Mouse (Mus musculus): ENCODE results near the gene Scfd2. TPM values are rescaled to one million over a fixed set of nuclear protein-coding genes. Genes with fewer than 3 reads are reported as not detected.

The Scfd2 gene
- polyA plus RNA-seq, 1 experiment from 2014 or later = 14.4 TPM

GRCm38 (mm10) chr5:74277216-74277615 is 254.3 kb downstream of the Scfd2 start:
- Histone ChIP-seq H3K36me3 (ENCODE audit: control insufficient read depth, insufficient read depth, low read length) (no peaks in the 10 kb centered on the region), H3K4me2 (ENCODE audit: low read length) (no peak overlapping the region), H3K27ac (replicated peaks in 1 of 2; ENCODE audit: control insufficient read depth in 1 of 2, insufficient read depth in 1 of 2, low read depth in 2 of 2, low read length in 2 of 2) (no peak overlapping the region), H3K27me3 (ENCODE audit: control insufficient read depth, insufficient read depth, low read length) (no peaks in the 10 kb centered on the region), H3K9me3 (ENCODE audit: control insufficient read depth, low read length) (no peaks in the 10 kb centered on the region), H3K9ac (ENCODE audit: low read length) (no peak overlapping the region), H3K4me3 (ENCODE audit: control insufficient read depth in 1 of 2, insufficient read depth in 1 of 2, low read depth in 1 of 2, low read length in 2 of 2) (no peak overlapping the region), H3K4me1 (ENCODE audit: control insufficient read depth in 2 of 2, insufficient read depth in 2 of 2, low read length in 2 of 2) (peaks cover 9 to 18% of the 10 kb centered on the region in 2 experiments)
- 81% methylated on average over 5 of the region's 5 CpGs for WGBS
- ATAC-seq (ENCODE audit: insufficient number of reproducible peaks, insufficient read depth, low FRiP score, low read depth) = no peak; the same call in 1 of the 2 replicates

GRCm38 (mm10) chr5:74273313-74273712 is 258.2 kb downstream of the Scfd2 start:
- Histone ChIP-seq H3K27ac (replicated peaks in 1 of 2; ENCODE audit: control insufficient read depth in 1 of 2, insufficient read depth in 1 of 2, low read depth in 2 of 2, low read length in 2 of 2) (peak overlapping the region; percentile 18 to 66; a peak in 3 of 4 replicates), H3K4me1 (ENCODE audit: control insufficient read depth in 2 of 2, insufficient read depth in 2 of 2, low read length in 2 of 2) (peaks cover 6 to 17% of the 10 kb centered on the region in 2 experiments; a peak in 3 of 4 replicates), H3K9me3 (ENCODE audit: control insufficient read depth, low read length) (no peaks in the 10 kb centered on the region), H3K9ac (ENCODE audit: low read length) (no peak overlapping the region), H3K4me2 (ENCODE audit: low read length) (no peak overlapping the region), H3K36me3 (ENCODE audit: control insufficient read depth, insufficient read depth, low read length) (no peaks in the 10 kb centered on the region), H3K27me3 (ENCODE audit: control insufficient read depth, insufficient read depth, low read length) (no peaks in the 10 kb centered on the region), H3K4me3 (ENCODE audit: control insufficient read depth in 1 of 2, insufficient read depth in 1 of 2, low read depth in 1 of 2, low read length in 2 of 2) (no peak overlapping the region)
- no peak for ATAC-seq (ENCODE audit: insufficient number of reproducible peaks, insufficient read depth, low FRiP score, low read depth)
- WGBS = 28% methylated on average over 3 of the region's 3 CpGs

GRCm38 (mm10) chr5:74267736-74268369 is 263.7 kb downstream of the Scfd2 start:
- no peak overlapping the region for H3K9ac ChIP-seq (ENCODE audit: low read length)
- H3K27ac ChIP-seq (replicated peaks in 1 of 2; ENCODE audit: control insufficient read depth in 1 of 2, insufficient read depth in 1 of 2, low read depth in 2 of 2, low read length in 2 of 2) = peak overlapping the region in 1 of 2 experiments; percentile 55; a peak in 2 of 4 replicates
- peaks cover 24 to 42% of the 10 kb centered on the region in 2 experiments for H3K4me1 ChIP-seq (ENCODE audit: control insufficient read depth in 2 of 2, insufficient read depth in 2 of 2, low read length in 2 of 2)
- no peak overlapping the region for H3K4me2 ChIP-seq (ENCODE audit: low read length)
- no peaks in the 10 kb centered on the region for H3K9me3 ChIP-seq (ENCODE audit: control insufficient read depth, low read length)
- no peak for ATAC-seq (ENCODE audit: insufficient number of reproducible peaks, insufficient read depth, low FRiP score, low read depth)
- WGBS = 42% methylated on average over 5 of the region's 5 CpGs
- no peak overlapping the region for H3K4me3 ChIP-seq (ENCODE audit: control insufficient read depth in 1 of 2, insufficient read depth in 1 of 2, low read depth in 1 of 2, low read length in 2 of 2)
- H3K27me3 ChIP-seq (ENCODE audit: control insufficient read depth, insufficient read depth, low read length) = no peaks in the 10 kb centered on the region
- no peaks in the 10 kb centered on the region for H3K36me3 ChIP-seq (ENCODE audit: control insufficient read depth, insufficient read depth, low read length)

- Histone ChIP-seq H3K27ac (replicated peaks in 1 of 2; ENCODE audit: control insufficient read depth in 1 of 2, insufficient read depth in 1 of 2, low read depth in 2 of 2, low read length in 2 of 2) (0 out of 4 replicates have a peak overlapping the region, but pooled peaks of 1 of the 2 experiments have one; percentile 4), H3K36me3 (ENCODE audit: control insufficient read depth, insufficient read depth, low read length) (no peaks in the 10 kb centered on the region), H3K9me3 (ENCODE audit: control insufficient read depth, low read length) (no peaks in the 10 kb centered on the region), H3K9ac (ENCODE audit: low read length) (no peak overlapping the region), H3K27me3 (ENCODE audit: control insufficient read depth, insufficient read depth, low read length) (no peaks in the 10 kb centered on the region), H3K4me1 (ENCODE audit: control insufficient read depth in 2 of 2, insufficient read depth in 2 of 2, low read length in 2 of 2) (peaks cover 28 to 46% of the 10 kb centered on the region in 2 experiments), H3K4me3 (ENCODE audit: control insufficient read depth in 1 of 2, insufficient read depth in 1 of 2, low read depth in 1 of 2, low read length in 2 of 2) (no peak overlapping the region), H3K4me2 (ENCODE audit: low read length) (no peak overlapping the region)
- WGBS = 25% methylated on average over 1 of the region's 1 CpGs
- no peak for ATAC-seq (ENCODE audit: insufficient number of reproducible peaks, insufficient read depth, low FRiP score, low read depth)
These were observed 264.4 kb downstream of the Scfd2 start for GRCm38 (mm10) chr5:74267196-74267595.

- ATAC-seq (ENCODE audit: insufficient number of reproducible peaks, insufficient read depth, low FRiP score, low read depth) = 0 out of 2 replicates have a peak, but pooled peaks have one; percentile 18
- 50% methylated on average over 5 of the region's 5 CpGs for WGBS
- no peak overlapping the region for H3K4me2 ChIP-seq (ENCODE audit: low read length)
- no peaks in the 10 kb centered on the region for H3K9me3 ChIP-seq (ENCODE audit: control insufficient read depth, low read length)
- H3K27ac ChIP-seq (replicated peaks in 1 of 2; ENCODE audit: control insufficient read depth in 1 of 2, insufficient read depth in 1 of 2, low read depth in 2 of 2, low read length in 2 of 2) = 0 out of 4 replicates have a peak overlapping the region, but pooled peaks of 1 of the 2 experiments have one; percentile 39
- no peak overlapping the region for H3K9ac ChIP-seq (ENCODE audit: low read length)
- peaks cover 28 to 52% of the 10 kb centered on the region in 2 experiments for H3K4me1 ChIP-seq (ENCODE audit: control insufficient read depth in 2 of 2, insufficient read depth in 2 of 2, low read length in 2 of 2)
- H3K27me3 ChIP-seq (ENCODE audit: control insufficient read depth, insufficient read depth, low read length) = no peaks in the 10 kb centered on the region
- no peak overlapping the region for H3K4me3 ChIP-seq (ENCODE audit: control insufficient read depth in 1 of 2, insufficient read depth in 1 of 2, low read depth in 1 of 2, low read length in 2 of 2)
- H3K36me3 ChIP-seq (ENCODE audit: control insufficient read depth, insufficient read depth, low read length) = no peaks in the 10 kb centered on the region
These were observed 265.1 kb downstream of the Scfd2 start for GRCm38 (mm10) chr5:74266476-74266819.

GRCm38 (mm10) chr5:74265601-74266475 is 265.7 kb downstream of the Scfd2 start:
- Histone ChIP-seq H3K4me1 (ENCODE audit: control insufficient read depth in 2 of 2, insufficient read depth in 2 of 2, low read length in 2 of 2) (peaks cover 32 to 58% of the 10 kb centered on the region in 2 experiments), H3K27ac (replicated peaks in 1 of 2; ENCODE audit: control insufficient read depth in 1 of 2, insufficient read depth in 1 of 2, low read depth in 2 of 2, low read length in 2 of 2) (peak overlapping the region in 1 of 2 experiments; percentile 39; a peak in 1 of 4 replicates), H3K36me3 (ENCODE audit: control insufficient read depth, insufficient read depth, low read length) (no peaks in the 10 kb centered on the region), H3K27me3 (ENCODE audit: control insufficient read depth, insufficient read depth, low read length) (no peaks in the 10 kb centered on the region), H3K9ac (ENCODE audit: low read length) (no peak overlapping the region), H3K9me3 (ENCODE audit: control insufficient read depth, low read length) (no peaks in the 10 kb centered on the region), H3K4me3 (ENCODE audit: control insufficient read depth in 1 of 2, insufficient read depth in 1 of 2, low read depth in 1 of 2, low read length in 2 of 2) (no peak overlapping the region), H3K4me2 (ENCODE audit: low read length) (no peak overlapping the region)
- WGBS = 52% methylated on average over 13 of the region's 13 CpGs
- no peak for ATAC-seq (ENCODE audit: insufficient number of reproducible peaks, insufficient read depth, low FRiP score, low read depth)

GRCm38 (mm10) chr5:74265151-74265550 is 266.4 kb downstream of the Scfd2 start:
- Histone ChIP-seq H3K27me3 (ENCODE audit: control insufficient read depth, insufficient read depth, low read length) (no peaks in the 10 kb centered on the region), H3K4me2 (ENCODE audit: low read length) (no peak overlapping the region), H3K9me3 (ENCODE audit: control insufficient read depth, low read length) (no peaks in the 10 kb centered on the region), H3K36me3 (ENCODE audit: control insufficient read depth, insufficient read depth, low read length) (no peaks in the 10 kb centered on the region), H3K9ac (ENCODE audit: low read length) (no peak overlapping the region), H3K4me3 (ENCODE audit: control insufficient read depth in 1 of 2, insufficient read depth in 1 of 2, low read depth in 1 of 2, low read length in 2 of 2) (no peak overlapping the region), H3K4me1 (ENCODE audit: control insufficient read depth in 2 of 2, insufficient read depth in 2 of 2, low read length in 2 of 2) (peaks cover 36 to 61% of the 10 kb centered on the region in 2 experiments), H3K27ac (replicated peaks in 1 of 2; ENCODE audit: control insufficient read depth in 1 of 2, insufficient read depth in 1 of 2, low read depth in 2 of 2, low read length in 2 of 2) (peak overlapping the region in 1 of 2 experiments; percentile 39; a peak in 1 of 4 replicates)
- no peak for ATAC-seq (ENCODE audit: insufficient number of reproducible peaks, insufficient read depth, low FRiP score, low read depth)
- 57% methylated on average over 6 of the region's 6 CpGs for WGBS

Data from heart, embryonic 14.5 days (tissue).